Mouse (Mus musculus): ENCODE measurements around the gene Fry.

Gene Fry

DNA sequence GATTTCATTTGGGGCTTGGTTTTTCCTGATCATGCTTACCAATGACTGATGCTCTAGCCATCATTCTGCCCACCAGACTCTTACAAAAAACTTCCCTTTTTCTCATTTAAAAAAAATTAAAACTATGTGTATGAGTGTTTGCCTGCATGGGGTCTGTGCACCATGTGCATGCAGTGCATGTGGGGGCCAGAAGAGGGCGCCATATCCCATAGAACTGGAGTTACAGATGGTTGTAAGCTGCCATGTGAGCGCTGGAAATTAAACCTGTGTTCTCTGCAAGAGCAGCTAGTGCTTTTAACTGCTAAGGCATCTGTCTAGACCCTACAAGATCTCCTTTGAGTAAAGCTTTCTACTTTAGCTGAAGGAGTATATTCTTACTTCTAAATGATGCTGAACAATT lies 162.6 kb downstream of the Fry start:
- no peak for DNase-seq

DNA sequence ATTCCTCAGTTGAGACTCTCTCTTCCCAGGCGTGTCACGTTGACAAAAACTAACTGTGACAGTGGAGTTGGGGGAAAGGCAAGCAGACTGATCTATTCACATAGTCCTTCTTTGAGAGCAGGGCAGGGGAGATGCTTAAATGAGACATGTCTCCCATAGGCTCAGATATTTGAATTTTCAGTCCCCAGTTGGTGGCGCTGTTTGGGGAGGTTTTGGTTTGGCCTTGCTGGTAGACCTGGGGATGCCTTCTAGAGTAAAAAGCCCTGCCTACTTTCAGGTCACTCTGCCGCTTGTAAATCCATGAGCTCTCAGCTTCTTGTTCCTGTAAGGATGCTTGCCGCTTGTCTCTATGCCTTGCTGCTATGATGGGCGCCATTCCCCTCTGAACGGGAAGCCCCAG lies 163.6 kb downstream of the Fry start:
- no peak for DNase-seq

DNA sequence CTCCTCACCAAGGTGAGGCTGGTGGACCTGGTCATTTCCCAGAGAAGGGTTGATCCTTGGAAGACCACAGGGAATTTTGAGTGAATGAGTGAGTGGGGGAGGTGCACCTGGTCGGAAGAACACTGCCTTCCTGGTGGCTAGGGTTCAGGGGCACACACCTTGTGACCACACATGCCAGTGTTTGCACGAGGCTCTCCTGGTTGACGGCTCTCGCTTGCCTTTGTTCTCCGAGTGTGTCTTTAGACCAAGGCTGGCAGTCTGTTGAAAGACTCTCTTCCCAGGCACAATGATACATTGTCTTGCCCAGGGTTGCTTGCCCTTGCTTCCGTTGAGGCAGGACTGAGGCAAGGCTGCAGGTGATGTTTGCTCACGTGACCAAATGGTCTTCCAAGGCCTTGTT lies 169.5 kb downstream of the Fry start:
- no peak for DNase-seq

DNA sequence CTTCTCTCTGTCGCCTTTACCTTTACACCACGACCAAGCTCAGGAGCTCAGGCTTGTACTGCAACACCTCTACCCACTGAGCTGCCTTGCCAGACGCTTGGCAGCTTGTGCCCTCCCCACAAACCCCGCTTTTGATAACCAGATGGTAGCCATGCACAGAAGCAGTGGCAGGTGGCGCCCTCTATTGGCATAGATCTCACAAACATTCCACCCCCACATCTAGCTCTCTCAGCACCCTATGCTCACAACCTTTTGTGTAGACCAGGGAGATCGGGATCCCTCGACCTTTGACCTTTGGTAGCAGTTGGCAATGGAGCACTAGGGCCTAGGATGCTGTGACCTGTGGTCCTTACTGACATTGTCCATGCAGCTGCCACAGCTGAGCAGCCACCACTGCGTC lies 171.2 kb downstream of the Fry start:
- DNase-seq, result peak; percentile 34

DNA sequence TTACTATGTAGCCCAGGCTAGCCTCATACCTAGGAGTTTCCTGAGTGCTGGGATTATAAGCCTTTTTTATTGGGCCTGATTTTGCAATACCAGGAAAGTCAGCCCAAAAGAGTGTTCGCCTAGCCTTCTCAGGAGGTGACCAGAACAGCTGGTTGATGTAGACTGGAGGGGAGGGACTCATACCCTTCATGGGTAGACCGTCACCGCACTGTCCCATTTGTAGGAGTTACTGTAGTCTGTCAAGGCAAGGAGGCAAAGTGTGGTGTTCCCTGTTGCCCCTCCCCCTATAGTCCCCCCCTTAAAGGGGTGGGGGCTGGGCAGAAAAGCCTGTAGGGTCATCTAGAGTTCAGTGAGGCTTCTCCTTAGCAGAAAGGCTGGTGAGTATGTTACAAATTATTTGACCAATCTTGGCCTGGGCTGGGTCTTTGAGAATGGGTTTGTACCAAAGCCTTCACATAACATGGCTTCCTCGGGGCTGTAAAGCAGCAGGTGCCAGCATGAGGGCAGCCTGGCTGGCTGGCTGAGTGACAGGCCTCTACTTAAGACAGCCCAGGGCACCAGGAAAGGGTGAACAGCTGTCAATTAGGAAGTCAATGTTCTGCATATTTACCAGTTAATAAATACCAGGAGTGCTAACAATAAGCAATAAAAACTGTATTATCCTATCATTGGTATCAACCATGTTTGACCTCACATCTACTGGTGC lies 172.2 kb downstream of the Fry start:
- no peak for DNase-seq

DNA sequence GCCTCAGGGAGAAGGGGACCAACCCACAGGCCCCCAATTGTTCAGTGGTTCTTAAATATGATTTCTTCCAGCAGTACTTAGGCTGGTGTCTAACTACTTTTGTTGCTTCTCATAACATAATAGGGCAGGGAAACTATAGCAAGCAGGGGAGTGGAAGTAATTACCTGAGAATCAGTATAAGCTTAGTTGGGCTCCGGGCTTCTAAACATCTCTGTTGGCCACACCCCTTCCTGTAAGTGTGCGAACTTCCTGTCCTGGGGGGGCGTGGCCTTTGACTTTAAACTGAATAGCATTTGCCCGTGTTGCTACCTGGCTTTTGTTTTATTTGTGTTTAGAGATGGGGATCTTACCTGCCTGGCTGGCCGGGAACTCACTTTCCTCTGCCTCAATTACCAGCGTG lies 172.8 kb downstream of the Fry start:
- DNase-seq, result no peak

DNA sequence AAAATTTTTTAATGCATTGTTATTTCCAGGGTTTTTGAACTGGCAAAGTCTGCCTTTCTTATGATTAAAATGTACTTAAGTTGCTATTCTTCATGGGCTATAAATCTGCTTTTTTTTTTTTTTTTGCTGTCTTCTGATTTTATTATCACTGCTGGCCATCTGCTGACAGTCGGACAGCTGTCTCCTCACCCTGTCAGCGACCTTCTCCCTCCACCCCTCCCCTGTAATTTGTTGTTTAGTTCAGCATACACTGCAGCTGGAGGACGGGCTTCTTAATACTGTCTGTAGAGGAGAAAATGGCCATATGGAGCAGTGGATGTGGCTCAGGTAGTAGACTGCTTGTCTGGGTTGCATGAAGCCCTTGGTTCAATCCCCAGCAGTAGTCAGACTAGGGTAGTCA lies 173.7 kb downstream of the Fry start:
- DNase-seq, result no peak

DNA sequence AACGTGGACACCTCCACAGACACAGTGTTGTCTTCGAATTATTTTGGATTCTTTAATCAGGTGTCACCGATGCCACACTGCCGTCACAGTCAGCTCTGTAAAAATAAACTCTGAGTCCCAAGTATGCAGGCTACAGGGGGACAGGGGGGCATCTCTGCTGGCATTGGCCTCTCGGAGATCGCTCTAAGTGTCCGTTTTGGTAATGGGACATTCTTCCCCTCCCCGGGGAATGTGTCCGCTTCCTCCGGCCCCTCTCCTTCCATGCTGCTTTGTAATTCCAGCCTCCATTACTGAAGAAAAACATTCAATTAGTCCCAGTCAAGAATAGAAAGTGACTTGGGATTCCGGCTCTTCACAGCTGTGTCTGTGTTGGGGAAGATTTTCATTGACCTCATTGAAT lies 175.9 kb downstream of the Fry start:
- no peak for DNase-seq

DNA sequence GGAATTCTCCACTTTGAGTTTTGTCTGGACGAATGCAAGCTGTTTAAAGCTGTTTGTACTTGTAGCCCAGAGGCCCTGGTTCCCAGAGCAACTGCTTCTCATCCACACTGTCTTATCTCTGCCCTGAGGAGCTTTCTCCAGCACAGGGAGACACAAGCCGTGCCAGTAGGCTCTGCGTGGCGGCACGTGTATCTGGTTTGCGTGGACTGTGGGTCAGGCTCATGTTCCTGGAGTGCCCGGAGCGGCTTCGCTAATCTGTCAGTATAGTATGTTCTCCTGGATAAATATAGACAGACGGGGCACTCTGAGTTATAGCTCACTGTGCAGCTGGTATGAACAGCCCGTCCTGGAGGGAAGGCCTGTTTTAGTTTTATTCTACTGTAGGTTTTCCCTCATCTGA lies 176.7 kb downstream of the Fry start:
- no peak for DNase-seq

DNA sequence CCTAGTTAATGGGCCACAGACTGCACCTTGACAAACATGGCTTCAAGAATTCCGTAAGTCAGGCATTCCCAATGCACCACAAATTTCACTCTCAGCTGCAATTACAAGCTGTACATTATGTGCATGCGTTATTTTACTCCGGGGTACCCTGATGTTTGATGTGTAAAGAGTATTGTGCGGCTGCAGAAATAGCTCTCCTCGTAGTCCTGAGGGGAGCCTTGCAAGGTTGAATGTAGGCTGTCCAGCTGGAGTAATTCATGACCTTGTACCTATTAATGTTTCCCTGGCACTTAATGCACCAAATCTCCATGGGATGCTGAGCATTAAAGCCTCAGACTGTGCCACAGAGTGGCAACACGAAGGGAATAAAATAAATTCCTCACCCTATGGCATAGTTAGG lies 180.5 kb downstream of the Fry start:
- no peak for DNase-seq

DNA sequence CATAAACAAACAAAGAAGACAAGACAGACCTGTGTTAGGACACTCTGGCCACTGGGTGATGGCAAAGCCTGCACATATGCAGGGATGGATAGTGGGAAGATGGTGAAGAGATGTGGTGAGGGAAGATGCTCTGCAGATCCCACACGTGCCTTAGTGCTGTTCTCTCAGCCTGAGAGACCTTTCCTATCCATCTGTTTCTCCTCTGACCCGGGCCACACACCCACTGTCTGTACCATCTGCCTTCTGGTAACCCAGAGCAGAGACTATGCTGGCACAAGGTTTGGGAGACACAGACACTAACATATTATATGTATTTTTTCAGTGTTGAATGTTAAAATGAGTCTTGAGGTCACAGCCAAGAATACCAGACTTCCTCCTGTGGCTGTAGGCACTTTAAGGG lies 183.7 kb downstream of the Fry start:
- no peak for DNase-seq

DNA sequence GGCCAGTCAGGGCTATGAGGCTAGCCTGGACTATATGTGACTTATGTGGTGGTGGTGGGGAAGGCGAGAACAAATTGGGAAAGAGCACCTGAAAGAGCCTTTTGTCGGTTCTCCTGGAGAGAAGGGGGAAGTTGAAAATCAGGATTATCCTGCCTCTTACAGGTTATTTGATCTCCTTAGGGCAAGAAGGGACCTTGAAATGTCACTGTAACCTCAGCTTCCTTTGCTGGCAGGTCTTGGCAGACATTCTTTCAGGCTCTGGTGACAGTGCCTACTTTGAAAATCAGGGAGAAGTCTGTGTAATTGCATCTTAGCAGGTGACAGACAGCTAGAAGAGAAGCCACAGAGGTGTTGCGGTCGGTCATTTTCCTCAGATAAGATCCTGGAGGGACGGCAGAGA lies 184.6 kb downstream of the Fry start:
- DNase-seq, result no peak

DNA sequence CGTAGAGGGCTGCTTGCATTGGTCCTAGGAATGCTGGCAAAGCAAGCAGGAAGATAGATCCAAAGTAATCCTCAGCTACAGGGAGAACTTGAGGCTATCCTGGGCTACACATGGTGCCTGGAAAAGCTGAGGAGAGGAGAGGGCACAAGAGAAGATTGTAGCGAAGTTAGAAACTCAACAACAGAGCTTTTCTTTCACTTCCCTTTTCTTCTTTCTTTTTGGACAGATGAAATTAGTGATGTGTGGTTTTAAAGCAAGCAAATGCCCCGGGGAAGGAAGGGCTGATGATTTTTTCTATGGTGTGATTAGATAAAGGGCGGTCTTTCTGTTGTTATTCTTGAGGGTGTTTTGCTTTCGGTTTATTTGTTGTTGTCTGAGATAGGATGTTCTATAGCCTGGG lies 188.1 kb downstream of the Fry start:
- DNase-seq, result no peak

DNA sequence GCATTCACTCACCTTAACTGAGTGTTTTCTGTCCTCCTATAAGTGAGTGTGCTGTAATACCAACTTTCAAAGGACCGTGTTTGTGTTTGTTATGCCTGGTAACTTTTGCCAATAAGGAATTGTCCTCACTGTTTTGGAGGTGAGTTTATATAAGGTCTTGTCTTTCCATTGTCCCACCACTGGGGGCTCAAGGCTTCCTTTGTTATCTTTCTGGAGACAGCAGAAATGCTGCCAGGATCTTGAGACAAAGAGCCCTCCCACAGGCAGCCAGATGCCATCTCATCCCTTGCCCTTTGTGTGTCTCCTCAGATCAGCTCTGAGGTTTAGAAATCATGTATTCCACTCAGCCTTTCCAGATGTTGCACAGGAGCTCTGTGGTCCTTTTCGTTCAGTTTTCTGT lies 194.8 kb downstream of the Fry start:
- no peak for DNase-seq

DNA sequence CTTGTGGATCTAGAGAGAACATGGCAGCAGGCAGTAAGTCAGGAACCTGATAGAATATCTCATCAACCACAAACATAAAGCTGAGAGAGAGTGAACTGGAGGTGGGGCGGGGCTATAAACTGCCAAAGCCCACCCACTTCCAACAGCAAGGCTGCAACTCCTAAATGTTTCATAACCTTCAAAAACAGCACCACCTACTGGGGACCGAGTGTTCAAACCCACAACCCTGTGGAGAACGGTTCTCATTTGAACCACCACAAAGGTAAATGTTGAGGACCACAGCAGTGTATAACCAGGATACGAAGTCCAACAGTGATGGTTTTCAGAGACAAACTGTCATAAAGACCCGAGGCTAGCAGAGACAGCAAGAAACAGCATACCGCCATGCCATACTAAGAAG lies 196.1 kb downstream of the Fry start:
- DNase-seq, result no peak

DNA sequence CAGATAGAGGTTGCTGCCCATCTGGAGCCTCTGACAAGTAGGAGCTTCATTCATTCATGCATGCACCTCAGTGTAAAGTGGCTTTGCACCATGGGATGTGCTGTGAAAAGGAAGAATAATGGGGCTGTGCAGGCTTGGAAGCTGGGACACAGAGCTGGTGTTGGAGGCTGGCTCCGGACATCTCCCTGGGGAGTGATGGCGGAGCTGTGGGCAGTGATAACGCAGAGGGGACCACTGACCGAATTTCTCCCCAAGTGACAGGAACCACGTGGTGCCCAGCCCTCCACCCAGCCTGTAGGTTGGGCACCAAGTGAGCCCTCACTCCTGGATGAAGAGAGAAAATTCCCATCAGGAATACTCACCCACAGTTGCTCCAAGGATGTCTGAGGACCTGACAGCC lies 207.0 kb downstream of the Fry start:
- DNase-seq, result no peak

DNA sequence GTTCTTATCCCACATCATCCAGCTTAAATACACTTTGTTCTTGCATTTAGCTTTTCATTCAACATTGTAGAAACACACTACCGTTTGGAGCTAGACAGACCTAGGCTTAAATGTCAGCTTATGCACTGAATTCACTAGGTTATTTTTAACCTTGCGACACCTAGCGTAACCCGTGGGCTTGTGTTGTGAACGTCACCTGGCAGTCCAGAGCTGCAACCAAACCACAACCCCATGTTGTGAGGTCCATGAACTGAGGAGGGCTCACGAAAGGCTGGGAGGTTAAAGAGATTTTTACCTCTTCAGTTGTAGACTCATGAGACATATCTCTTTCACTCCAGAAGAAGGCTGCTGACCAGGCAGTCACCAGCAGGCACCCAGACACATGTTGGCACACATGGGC lies 210.2 kb downstream of the Fry start:
- DNase-seq, result no peak

DNA sequence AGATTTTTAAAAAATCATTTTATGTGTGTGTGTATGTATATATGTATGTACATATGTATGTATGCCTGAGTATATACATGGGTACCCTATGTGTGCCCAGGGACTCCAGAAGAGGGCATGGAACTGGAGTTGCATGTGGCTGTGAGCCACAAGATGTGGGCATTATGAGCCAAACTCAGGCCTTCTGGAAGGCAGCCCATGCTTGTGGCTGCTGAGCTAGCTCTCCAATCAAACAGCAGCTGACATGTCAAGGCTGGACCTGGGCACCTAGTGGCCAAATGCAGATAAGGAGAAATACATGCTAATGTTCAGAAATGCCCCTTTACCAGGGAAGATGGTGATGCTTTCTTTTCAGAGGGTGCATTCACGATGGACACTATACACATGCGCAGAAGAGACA lies 213.4 kb downstream of the Fry start:
- no peak for DNase-seq

DNA sequence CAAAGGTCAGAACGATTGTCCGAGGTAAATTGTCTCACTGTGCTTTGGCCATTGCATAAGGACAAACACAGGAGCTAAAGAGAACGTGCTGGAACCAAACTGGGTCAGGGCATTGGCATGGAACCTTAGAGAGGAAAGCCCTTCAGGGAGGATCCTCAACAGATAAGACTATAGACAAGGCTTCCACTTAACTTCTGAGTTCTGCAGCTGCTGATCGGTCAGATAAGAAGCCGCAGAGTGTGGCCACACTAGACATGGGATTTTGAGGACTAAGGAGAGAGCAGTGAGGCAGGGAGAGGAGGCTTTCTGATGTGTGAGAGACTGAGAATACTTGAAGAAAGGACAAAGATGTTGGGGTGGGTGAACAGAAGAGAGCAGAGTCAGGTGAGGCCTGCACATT lies 214.4 kb downstream of the Fry start:
- no peak for DNase-seq

DNA sequence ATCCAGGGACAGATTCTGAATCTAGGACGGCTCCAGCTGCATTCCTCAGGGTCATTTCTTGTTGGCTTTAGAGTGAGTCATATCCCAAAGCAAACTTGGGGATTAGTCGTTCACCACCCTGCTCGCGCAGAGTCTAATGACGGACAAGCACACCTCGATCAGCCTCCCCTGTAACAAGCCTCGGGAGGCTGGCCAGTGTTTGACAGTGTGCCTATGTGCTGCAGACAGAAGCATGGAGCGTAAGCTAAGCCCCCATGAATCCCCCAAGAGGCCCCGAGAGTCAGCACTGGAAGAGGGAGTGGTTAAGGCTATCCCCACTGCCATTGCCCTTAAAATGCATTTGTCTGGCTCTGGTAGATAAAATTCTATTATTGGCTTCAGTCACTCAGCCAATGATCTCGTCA lies 214.9 kb downstream of the Fry start:
- DNase-seq, result no peak

DNA sequence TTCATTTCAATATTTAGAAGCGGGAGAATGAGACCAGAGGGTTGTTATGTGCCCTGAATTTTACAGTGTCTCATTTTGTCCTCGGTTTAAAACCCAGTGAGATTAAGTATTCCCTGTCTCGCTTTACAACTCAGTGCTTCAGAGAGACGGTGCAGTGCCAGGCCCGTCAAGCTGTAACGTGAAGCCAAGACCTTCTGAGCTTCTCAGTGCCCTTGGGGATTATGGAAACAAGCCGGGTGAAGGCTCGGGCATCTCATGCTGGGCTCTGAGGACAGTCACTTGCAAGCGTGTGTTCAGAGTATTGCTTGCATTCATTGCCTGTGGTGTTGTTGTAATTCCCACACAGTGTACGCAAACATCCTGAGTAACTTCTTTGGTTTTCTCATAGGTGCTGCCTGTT lies 218.0 kb downstream of the Fry start:
- no peak for DNase-seq

DNA sequence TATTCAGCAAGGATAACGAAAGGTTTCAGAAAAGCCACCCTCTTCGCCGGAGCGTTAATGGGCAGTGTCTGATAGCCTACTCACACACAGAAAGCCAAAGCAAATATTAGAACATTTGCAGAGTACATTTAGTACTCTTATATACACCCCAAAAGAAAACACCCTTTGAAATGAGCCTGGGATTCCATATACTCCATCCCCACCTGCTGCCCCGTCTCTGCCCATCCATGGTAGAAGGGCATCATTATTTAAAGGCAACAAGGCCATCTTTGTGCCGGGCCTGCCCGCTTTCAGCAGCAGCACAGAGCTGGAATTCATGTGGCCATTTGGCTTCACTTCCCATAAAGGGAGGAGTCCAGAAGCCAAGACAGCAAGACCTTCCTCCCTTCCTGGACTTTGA lies 219.3 kb downstream of the Fry start:
- DNase-seq, result no peak

DNA sequence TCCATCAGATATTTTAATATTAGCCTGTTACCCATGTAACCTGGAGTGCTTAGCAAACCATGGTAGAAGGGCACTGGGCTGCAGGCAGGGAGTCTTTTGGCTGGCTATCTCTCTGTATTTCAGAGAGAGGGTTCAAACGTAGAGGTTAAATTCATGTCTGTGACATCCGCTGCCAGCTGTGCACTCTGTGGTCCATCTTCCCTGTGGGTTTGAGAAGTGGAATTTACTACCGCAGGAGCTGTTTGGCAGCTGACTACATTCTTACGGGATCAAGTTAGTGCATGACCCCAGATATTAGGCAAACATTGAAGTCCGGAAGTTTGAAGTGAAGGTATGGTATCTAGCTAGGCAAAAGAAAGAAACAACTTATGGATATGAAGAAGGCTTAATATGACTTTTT lies 222.5 kb downstream of the Fry start:
- DNase-seq, result no peak

DNA sequence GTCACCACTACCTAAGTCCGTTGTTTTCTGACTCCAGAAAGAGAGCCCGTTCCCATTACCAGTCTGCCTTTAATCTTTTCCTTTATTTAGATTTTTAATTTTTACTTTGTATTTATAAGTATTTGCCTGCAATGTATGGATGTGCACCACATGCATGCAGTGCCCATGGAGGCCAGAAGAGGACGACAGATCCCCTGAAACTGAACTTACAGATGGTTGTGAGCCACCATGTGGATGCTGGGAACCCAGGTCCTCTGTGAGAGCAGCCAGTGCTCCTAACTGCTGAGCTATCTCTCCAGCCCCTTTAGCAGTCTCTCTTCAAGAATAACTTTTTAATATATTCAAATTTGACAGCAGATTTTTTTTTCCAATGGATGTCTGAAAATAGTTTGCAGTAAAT lies 223.7 kb downstream of the Fry start:
- no peak for DNase-seq

DNA sequence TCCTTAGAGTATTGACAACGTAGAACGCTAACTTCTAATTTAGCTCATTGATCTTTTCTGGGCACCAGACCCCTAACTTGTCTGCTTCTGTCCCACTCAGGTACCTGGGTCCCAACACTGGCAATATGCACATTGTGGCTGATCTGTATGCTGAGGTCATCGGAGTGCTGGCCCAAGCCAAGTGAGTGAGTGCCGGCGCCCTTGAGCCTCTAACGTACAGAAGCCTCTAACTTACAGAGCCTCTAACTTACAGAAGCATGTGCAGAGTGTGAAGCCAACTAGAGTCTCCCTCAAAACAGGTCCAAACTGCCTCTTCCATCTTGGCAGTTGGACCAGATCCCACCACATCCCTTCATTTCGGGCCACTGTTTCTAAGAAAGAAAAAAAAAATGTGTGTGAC lies 227.5 kb downstream of the Fry start:
- DNase-seq, result no peak

DNA sequence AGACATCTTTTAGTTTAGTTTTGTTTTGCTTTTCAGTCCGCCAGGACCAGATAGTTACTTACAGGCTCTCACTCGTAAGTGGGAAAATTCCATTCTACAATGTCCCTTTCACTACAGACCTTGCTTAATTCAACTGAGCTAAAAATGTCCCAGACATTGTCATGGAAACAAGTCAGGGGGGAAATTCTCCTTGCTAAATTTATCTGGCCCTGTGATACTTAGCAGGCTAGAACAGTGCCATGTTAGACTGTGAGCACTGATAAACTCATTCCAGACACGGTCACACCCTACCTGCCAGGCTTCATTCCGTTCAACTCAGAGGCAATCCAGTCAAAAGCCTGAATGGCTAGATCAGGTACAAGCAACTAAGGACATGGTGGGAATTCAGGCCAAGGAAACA lies 227.9 kb downstream of the Fry start:
- no peak for DNase-seq

All from right cerebral cortex, postnatal 14 days (tissue).